Mouse (Mus musculus): ENCODE measurements around the gene Tnfrsf19.

Gene Tnfrsf19

DNA sequence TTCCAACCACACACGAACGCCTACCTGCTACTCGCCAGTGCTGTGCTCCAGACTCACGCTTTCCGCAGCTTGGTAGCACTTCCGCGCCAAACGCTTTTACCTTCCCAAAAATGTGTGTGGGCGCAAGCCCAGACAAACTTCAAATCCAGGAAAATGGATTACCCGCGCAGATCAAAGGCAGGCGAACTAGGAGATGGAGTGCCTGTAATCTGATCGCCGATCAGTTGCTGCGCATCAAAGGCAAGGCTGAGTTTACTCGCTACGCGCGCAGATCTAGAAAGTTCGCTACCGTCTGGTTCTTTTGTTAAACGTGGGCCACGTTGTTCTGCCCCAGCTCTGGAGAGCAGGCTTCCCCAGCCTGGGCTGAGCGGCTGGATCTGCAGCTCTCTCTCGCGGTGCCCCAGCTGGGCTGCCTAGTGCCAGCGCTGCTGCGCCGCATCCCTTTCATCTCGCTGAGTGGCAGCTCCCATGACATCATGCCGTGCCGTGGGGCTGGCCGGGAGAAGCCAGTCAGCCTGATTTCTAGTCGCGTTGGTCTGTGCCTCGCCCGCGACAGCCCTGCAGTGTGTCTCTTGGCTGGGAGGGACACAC lies at the start of gene Tnfrsf19:
Tnfrsf19 (minus strand) TSS at position 400 of the 591 bp plus-strand sequence.
- peak; percentile 8; the same call in 1 of the 2 replicates for TF ChIP-seq GATA4 (IDR thresholded peaks at IDR 0.05; ENCODE audit: insufficient replicate concordance, low read length)

DNA sequence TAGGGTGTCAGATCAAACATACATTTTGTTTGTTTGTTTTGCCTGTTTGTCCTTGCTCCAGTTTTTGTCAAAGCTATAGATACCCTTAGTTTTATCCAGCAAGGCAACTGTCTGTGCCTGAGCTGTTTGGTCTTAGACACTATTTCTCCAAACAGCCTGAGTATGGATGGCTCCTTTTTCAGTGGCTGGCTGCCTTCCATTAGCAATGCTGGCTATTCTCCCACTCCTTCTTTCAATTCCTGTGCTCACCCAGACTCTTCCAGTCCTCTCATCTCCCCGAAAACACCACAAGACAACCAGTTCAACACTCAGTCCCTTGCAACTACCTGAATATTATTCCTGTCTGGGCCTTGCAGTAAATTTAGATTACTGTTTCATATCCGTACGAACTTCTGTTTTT lies 45.8 kb upstream of the Tnfrsf19 start:
- TF ChIP-seq GATA4 (IDR thresholded peaks at IDR 0.05; ENCODE audit: insufficient replicate concordance, low read length), result no peak

DNA sequence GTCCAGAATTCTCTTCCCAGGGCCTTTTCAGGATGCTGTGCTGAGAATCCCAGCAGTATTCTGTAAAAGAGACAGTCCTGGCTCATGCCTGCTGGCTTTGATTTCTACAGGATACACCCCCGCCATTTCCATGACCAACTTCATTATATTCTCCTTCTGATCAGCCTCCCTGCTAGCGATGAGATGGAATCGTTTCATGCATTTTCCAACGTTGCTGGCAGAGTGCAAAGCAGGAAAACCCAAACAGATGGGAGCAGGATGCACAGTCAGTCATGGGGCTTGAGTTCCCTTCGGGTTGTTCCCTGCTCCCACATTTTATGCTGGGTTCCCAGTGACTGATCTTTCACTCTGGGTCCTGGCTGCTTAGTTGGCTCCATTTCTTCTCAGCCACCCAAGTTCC lies 44.7 kb upstream of the Tnfrsf19 start:
- no peak for TF ChIP-seq GATA4 (IDR thresholded peaks at IDR 0.05; ENCODE audit: insufficient replicate concordance, low read length)

- no peak for TF ChIP-seq GATA4 (IDR thresholded peaks at IDR 0.05; ENCODE audit: insufficient replicate concordance, low read length)
Measured at GRCm38 (mm10) chr14:61088187-61088586, 41.9 kb upstream of the Tnfrsf19 start.

GRCm38 (mm10) chr14:61085325-61085724 lies 39.0 kb upstream of the Tnfrsf19 start:
- TF ChIP-seq GATA4 (IDR thresholded peaks at IDR 0.05; ENCODE audit: insufficient replicate concordance, low read length), result no peak

DNA sequence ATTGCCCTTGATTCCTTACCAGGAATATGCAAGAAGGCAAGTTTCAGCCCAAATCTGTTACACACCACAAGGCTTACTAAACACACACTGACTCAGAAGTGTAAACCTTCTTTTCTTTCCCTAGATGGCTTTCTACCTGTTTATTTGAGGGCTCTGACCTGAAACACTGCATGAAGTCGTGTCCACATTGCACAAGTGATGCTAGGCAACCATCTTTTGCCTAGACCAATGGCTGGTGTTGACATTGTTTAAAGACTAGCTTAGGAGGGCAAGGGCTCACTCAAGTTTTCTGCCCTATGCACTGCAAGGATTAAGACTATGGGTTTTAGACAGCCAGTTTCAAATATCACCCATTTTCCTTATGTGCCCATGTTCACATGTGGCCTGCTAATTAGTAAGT lies 23.3 kb upstream of the Tnfrsf19 start:
- no peak for TF ChIP-seq GATA4 (IDR thresholded peaks at IDR 0.05; ENCODE audit: insufficient replicate concordance, low read length)

- TF ChIP-seq GATA4 (IDR thresholded peaks at IDR 0.05; ENCODE audit: insufficient replicate concordance, low read length), result no peak
Measured at GRCm38 (mm10) chr14:61061729-61062128, 15.4 kb upstream of the Tnfrsf19 start.

DNA sequence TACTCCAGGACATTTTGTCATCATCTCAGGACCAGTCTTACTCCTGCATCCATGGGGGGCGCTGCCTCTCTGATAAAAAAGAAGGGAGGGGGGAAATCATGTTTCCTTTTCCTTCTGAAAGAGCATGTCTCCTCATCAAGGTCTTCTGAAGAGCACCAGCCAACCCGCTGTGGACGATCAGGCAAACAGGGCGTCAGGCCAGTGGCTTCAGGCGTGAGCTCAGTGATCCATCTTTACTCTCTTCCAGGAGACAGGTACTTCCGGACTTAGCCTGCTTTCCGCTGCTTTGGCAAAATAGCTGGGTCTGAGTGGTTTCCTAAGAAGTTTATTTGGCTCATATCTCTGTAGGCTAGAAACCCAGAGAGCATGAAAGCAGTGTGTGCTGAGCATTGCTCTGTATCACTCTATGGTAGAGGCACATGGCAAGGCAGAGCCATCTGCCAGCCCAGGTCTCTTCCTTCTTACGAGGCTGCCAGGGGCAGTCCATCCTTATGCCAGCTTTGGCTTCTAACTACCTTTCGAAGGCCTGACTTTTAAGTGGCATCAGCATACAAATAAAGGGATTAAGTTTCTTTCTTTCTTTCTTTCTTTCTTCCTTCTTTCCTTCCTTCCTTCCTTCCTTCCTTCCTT lies 13.1 kb upstream of the Tnfrsf19 start:
- no peak for TF ChIP-seq GATA4 (IDR thresholded peaks at IDR 0.05; ENCODE audit: insufficient replicate concordance, low read length)

- TF ChIP-seq GATA4 (IDR thresholded peaks at IDR 0.05; ENCODE audit: insufficient replicate concordance, low read length), result no peak
Measured at GRCm38 (mm10) chr14:61056962-61057361, 10.7 kb upstream of the Tnfrsf19 start.

- no peak for TF ChIP-seq GATA4 (IDR thresholded peaks at IDR 0.05; ENCODE audit: insufficient replicate concordance, low read length)
Measured at GRCm38 (mm10) chr14:61056445-61056844, 10.2 kb upstream of the Tnfrsf19 start.

- no peak for TF ChIP-seq GATA4 (IDR thresholded peaks at IDR 0.05; ENCODE audit: insufficient replicate concordance, low read length)
Measured at GRCm38 (mm10) chr14:61055864-61056263, 9.6 kb upstream of the Tnfrsf19 start.

- no peak for TF ChIP-seq GATA4 (IDR thresholded peaks at IDR 0.05; ENCODE audit: insufficient replicate concordance, low read length)
Measured at GRCm38 (mm10) chr14:61052163-61052562, 5.9 kb upstream of the Tnfrsf19 start.

DNA sequence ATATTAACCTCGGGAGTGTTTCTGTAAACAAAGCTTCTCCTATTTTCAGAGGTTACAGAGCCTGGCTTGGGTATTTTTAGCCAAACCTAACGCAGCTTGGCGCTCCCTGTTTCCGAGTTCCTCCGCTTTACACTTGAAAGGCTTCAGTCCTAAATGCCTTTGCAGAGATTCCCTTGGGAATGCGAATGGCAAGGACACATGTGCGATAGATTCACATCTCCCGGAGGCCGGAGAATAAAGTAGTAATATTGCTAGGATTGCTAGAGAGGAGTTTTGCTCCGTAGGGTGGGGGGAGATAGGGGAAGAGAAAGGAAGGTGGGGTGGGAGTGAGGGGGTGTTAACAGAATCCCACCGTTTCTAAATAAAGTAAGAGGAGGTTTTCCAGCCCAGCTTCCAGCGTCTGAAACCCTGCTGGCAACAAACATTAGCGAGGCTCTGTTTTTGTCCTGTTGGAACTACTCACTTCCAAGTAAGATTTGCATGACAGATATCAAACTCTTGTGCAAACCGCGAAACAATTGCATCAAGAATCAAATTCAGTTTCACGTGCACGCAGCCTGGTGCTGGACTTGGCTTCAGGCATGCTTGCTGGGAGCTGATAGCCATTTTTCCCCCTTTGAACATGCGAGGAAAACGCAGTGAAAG lies 722 bp downstream of the Tnfrsf19 start:
- peak; percentile 29; the same call in 1 of the 2 replicates for TF ChIP-seq GATA4 (IDR thresholded peaks at IDR 0.05; ENCODE audit: insufficient replicate concordance, low read length)

DNA sequence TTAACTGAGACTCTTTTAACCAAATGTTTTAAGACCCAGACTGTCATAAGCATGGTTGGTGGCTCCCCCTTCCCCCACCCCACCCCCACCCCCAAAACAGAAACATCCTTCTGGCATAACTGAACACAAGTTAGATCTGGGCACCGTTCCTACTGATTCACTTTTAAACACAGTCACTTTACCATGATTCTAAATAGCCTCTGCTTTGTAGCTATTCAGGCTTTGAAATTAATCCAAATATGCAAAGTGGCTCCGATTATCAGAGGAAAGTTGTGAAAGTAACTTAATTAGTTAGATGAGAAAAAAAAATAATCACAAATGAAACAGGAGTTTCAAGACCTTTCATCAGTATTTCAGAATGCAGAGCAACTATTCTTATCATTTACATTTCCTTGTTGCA lies 2.0 kb downstream of the Tnfrsf19 start:
- no peak for TF ChIP-seq GATA4 (IDR thresholded peaks at IDR 0.05; ENCODE audit: insufficient replicate concordance, low read length)

- no peak for TF ChIP-seq GATA4 (IDR thresholded peaks at IDR 0.05; ENCODE audit: insufficient replicate concordance, low read length)
Measured at GRCm38 (mm10) chr14:61043511-61044310, 2.6 kb downstream of the Tnfrsf19 start.

GRCm38 (mm10) chr14:61042291-61042690 lies 4.0 kb downstream of the Tnfrsf19 start:
- TF ChIP-seq GATA4 (IDR thresholded peaks at IDR 0.05; ENCODE audit: insufficient replicate concordance, low read length), result peak; percentile 79

Measured in liver, adult (tissue).